Mouse (Mus musculus) gastrocnemius, adult 2 months (tissue): ENCODE results near the gene Fntb. TPM values are rescaled to one million over a fixed set of nuclear protein-coding genes. Genes with fewer than 3 reads are reported as not detected.

Source experiments
- DNase-seq: peaks from one replicate; pipeline ENCODE4 v3.0.0; 2022
- H3K27ac ChIP-seq: fragments of 200-600 bp; 2 replicates; pipeline ENCODE4 v1.8.1; 2022; ENCODE audit warnings: mild to moderate bottlenecking
- H3K4me3 ChIP-seq: fragments of 200-600 bp; 2 replicates; pipeline ENCODE4 v1.8.1; 2022; ENCODE audit warnings: mild to moderate bottlenecking, moderate library complexity
- CTCF ChIP-seq: fragments of 200-600 bp; IDR thresholded peaks from 2 replicates; pipeline ENCODE4 v1.8.1; 2022; ENCODE audit warnings: antibody characterized with exemption, mild to moderate bottlenecking, moderate library complexity
- intact Hi-C: fragments of 180-260 bp; cut with DNase I; formaldehyde crosslinking; loops from one replicate; pipeline ENCODE4 v1.15.1; 2025
- long read RNA-seq, 2 experiments: library from polyadenylated mRNA; stranded (forward); transcript quantifications; one replicate each; pipeline ENCODE4 v2.0.0; 2021
- total RNA-seq, 2 experiments: library from RNA; stranded (reverse); gene quantifications; 2 replicates each; pipeline ENCODE4 v1.2.3; 2021

Fntb gene
- total RNA-seq: 10 to 100 TPM; 11.2 to 13.3 TPM
- long read RNA-seq, experiment 1, transcript Fntb-201 (12 exons, 2,613 nt): major isoform, 18 of 23 reads
- long read RNA-seq, experiment 1, partial matches to known transcripts: 1 of 23 reads
- long read RNA-seq, experiment 1, other reads (novel, unspliced or antisense): 4 of 23 reads
- long read RNA-seq, experiment 2, transcript Fntb-201 (12 exons, 2,613 nt): major isoform, 25 of 30 reads
- long read RNA-seq, experiment 2, partial matches to known transcripts: 0 of 30 reads
- long read RNA-seq, experiment 2, other reads (novel, unspliced or antisense): 5 of 30 reads

DNA sequence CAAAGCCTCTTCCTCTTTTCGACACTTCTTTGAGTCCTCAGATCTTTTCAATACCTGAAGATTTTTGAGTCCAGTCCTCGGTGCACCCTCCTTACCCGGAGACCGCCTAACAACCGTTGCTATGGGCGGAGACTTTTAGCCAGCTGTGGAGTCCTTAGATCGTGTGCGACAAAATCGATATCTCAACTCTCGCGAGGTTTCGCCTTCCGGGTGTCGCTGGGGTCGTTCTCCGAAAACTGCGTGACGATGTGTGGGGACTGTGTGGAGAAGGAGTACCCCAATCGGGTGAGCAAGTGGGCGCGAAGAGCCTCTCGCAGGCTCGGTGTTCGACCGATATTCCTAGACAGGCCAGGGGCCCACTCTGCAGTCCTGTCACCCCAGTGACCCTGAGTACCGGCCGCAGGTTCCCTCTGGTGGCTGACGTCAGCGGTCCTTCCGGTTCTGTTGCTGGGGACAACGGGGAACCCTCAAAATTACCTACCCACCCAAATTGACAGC, at the start of gene Fntb, which contains the start of gene Churc1:
Fntb (plus strand) TSS at position 236 of the 498 bp plus-strand sequence.
Churc1 (plus strand) TSS at position 185 of the 498 bp plus-strand sequence.
- TF ChIP-seq CTCF: peak; percentile 6; the same call in 1 of the 2 replicates
- H3K27ac ChIP-seq: peak within 1 kb of the TSS; percentile 99
- peak; percentile 93 for DNase-seq
- intact Hi-C loops: no loop called here
- peak within 1 kb of the TSS; percentile 82 for H3K4me3 ChIP-seq

- TF ChIP-seq CTCF: no peak
- no peak overlapping the region for H3K27ac ChIP-seq
- DNase-seq: no peak
- intact Hi-C loops: no loop called here
- H3K4me3 ChIP-seq: no peak overlapping the region
Measured at GRCm38 (mm10) chr12:76718384-76718783, 47.0 kb upstream of the Fntb start.

- intact Hi-C loops: loop anchor here (1.0 to 10.0 kb wide), 3 partner anchors 70 to 226 kb away; no protein-coding TSS in a partner anchor
- Histone ChIP-seq H3K4me3 (no peak overlapping the region), H3K27ac (peak overlapping the region; percentile 66; the same call in 1 of the 2 replicates)
- DNase-seq: no peak
- TF ChIP-seq CTCF: peak; percentile 63
Measured at GRCm38 (mm10) chr12:76720572-76720971, 44.8 kb upstream of the Fntb start.

- intact Hi-C loops: loop anchor here (5.0 to 10.0 kb wide), 2 partner anchors 130 to 227 kb away; no protein-coding TSS in a partner anchor
- Histone ChIP-seq H3K4me3 (no peak overlapping the region), H3K27ac (no peak overlapping the region)
- TF ChIP-seq CTCF: no peak
- DNase-seq: no peak
Measured at GRCm38 (mm10) chr12:76722026-76722425, 43.4 kb upstream of the Fntb start.

DNA sequence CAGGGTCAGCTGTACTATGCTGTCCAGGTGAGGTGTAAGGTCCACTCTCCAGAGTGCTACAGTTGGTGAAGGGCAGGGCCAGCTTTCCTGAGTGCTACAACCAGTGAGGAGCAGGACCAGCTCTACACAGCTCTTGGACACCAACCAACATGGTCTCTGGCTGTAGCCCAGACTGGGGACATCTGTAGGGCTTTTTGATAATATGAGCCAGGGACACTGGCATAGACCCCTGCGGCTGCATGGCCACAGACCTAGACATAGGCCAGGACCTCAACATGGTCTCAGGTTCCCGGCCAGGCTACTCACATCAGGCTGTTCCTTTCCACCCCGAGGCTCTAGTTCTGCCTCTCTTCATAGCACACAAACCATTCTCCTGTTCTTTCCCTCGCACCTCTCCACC, 37.4 kb upstream of the Fntb start:
- no peak for TF ChIP-seq CTCF
- Histone ChIP-seq H3K4me3 (no peak overlapping the region), H3K27ac (no peak overlapping the region)
- peak; percentile 48 for DNase-seq
- intact Hi-C loops: loop anchor here (10.0 kb wide), 1 partner anchor 233 kb away; no protein-coding TSS in a partner anchor

GRCm38 (mm10) chr12:76750866-76751459, 14.4 kb upstream of the Fntb start:
- Histone ChIP-seq H3K4me3 (no peak overlapping the region), H3K27ac (no peak overlapping the region)
- no peak for DNase-seq
- intact Hi-C loops: loop anchor here (10.0 kb wide), 1 partner anchor 256 kb away; no protein-coding TSS in a partner anchor
- no peak for TF ChIP-seq CTCF

DNA sequence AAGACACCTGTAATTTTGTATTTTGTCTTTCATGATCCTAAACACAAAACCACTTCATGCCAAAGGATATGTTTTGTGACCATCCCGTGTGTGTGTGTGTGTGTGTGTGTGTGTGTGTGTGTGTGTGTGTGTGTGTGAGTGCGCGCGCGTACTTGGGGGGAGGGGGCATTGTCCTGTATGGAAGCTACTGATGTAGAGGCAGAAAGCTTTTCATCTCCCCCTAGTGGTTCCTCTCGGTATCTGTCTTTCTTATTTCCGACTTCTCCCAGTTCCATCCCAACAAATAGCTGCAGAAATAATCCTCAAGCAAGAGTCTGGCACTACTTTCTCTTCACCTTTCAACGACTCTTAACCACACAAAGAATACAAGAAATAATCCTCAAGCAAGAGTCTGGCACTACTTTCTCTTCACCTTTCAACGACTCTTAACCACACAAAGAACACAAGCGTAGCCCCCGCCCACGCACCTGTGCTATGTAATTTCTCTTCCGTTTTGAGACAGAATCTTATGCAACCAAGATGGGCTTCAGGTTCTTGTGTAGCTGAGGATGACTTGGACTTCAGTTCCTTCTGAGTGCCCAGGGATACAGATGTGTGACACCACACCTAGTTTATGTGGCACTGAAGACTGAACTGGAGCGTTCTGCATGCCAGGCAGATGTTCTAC, 12.6 kb upstream of the Fntb start:
- H3K4me3 ChIP-seq: peak overlapping the region; percentile 28; the same call in 1 of the 2 replicates
- H3K27ac ChIP-seq: no peak overlapping the region
- DNase-seq: no peak
- peak; percentile 66 for TF ChIP-seq CTCF
- intact Hi-C loops: loop anchor here (10.0 kb wide), 1 partner anchor 258 kb away; no protein-coding TSS in a partner anchor

DNA sequence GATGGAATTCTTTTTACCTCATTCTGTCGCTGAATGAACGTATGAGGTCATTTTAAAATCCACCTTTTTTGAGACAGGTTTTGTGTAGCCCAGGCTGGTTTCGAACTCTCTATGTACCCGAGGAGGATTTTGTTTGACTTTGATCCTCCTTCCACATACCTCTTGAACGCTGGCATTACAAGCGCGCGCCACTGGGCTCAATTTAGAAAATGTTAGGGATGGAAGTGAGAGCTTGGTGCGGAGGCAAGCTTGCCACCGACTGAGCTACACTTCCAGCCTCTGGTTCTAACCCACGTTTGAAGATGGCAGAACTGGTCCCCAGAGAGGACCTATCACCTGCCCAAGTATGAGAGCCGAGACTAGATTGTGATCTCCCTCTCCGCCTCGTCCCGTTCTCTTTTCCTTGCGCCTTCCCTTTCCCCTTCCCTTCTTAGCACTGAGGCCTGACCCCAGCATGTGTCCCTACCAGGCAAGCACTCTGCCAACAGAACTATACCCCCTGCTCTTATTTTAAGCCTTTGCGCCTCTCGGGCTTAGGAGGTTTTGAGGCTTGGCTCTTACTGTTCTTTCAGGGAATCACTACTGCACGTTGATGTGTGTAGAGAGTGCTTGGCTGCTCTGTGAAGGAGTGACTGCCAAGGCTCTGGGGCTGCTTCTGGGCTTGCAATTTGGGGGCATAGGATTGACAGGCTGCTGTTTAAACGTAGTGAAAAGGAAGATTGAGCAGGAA, 677 bp downstream of the Fntb start:
- peak overlapping the region; percentile 82 for H3K4me3 ChIP-seq
- intact Hi-C loops: no loop called here
- DNase-seq: no peak
- peak overlapping the region; percentile 99 for H3K27ac ChIP-seq
- no peak for TF ChIP-seq CTCF

GRCm38 (mm10) chr12:76770841-76771500, 5.6 kb downstream of the Fntb start:
- no peak for TF ChIP-seq CTCF
- intact Hi-C loops: no loop called here

GRCm38 (mm10) chr12:76771540-76771939, 6.2 kb downstream of the Fntb start:
- intact Hi-C loops: no loop called here
- no peak overlapping the region for H3K4me3 ChIP-seq
- no peak for DNase-seq
- no peak overlapping the region for H3K27ac ChIP-seq
- TF ChIP-seq CTCF: no peak

More at GRCm38 (mm10) chr12:76770841-76771500, 5.6 kb downstream of the Fntb start:
- Histone ChIP-seq H3K4me3 (no peak overlapping the region), H3K27ac (no peak overlapping the region)
- DNase-seq: no peak

DNA sequence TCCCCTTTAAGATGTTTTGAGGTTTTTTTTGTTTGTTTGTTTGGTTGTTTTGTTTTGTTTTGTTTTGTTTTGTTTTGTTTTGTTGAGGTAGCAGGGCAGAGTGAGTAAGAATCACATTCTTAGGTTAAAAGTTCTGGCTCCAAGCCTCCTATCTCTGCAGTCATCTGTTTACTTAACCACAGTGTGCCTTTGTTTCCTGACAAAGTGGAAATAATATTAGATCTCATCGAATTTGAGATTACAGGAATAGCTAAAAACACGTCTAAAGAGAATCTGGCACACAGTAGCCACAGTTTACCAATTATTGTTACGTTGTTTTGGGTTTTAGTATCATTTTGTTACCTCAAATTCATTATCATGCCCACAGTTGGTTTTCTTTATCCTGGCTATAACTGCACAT, 9.3 kb downstream of the Fntb start:
- TF ChIP-seq CTCF: no peak
- intact Hi-C loops: no loop called here

More for the DNA sequence above, 9.3 kb downstream of the Fntb start:
- DNase-seq: no peak
- H3K27ac ChIP-seq: peak overlapping the region; percentile 3; the same call in 1 of the 2 replicates
- no peak overlapping the region for H3K4me3 ChIP-seq
